Comparison of ENCODE assay signal across 30 mouse cellular contexts in genomic region chr16:29559667-29560066, GRCm38 (mm10). TPM values are rescaled to one million over a fixed set of nuclear protein-coding genes. Genes with fewer than 3 reads are reported as not detected.
"Had no signal": no experiment of that assay in that cellular context is flagged by ENCODE, and none has a peak within 500 bp of the region (broad histone marks: within the 10 kb centered on the region; RNA-seq: fewer than 3 reads in every experiment).

No protein-coding gene starts in this region.

- DNase-seq: gastrocnemius, postnatal 14 days; gastrocnemius, postnatal 36 days; heart, adult 11 months; heart, adult 2 months; kidney, adult 8-10 months; kidney, postnatal 10 days; kidney, postnatal 25 days; kidney, postnatal 4 days; layer of hippocampus, adult 9-11 months; layer of hippocampus, postnatal 36 days; left cerebral cortex, postnatal 4 days had no signal

- H3K4me1 ChIP-seq: heart, embryonic 13.5 days; heart, embryonic 15.5 days; hindbrain, embryonic 10.5 days; intestine, embryonic 15.5 days; limb, embryonic 13.5 days; limb, embryonic 15.5 days; liver, embryonic 12.5 days had no signal

- H3K9ac ChIP-seq: heart, embryonic 15.5 days; hindbrain, embryonic 12.5 days; hindbrain, embryonic 14.5 days; intestine, embryonic 15.5 days; limb, embryonic 13.5 days; limb, embryonic 15.5 days; liver, embryonic 12.5 days had no signal

- H3K4me3 ChIP-seq: hindbrain, embryonic 10.5 days; hindbrain, embryonic 12.5 days; intestine, embryonic 15.5 days; limb, embryonic 13.5 days; limb, embryonic 15.5 days; liver, embryonic 12.5 days had no signal

- H3K27ac ChIP-seq: heart, adult 2 months; heart, embryonic 13.5 days; heart, embryonic 15.5 days; hindbrain, embryonic 10.5 days; hindbrain, embryonic 12.5 days; hindbrain, embryonic 14.5 days; intestine, embryonic 15.5 days; limb, embryonic 13.5 days; limb, embryonic 15.5 days; liver, embryonic 12.5 days had no signal

- H3K9me3 ChIP-seq: heart, embryonic 13.5 days; heart, embryonic 15.5 days; hindbrain, embryonic 10.5 days; hindbrain, embryonic 12.5 days; intestine, embryonic 15.5 days; limb, embryonic 13.5 days; limb, embryonic 15.5 days; liver, embryonic 12.5 days had no signal

- H3K36me3 ChIP-seq: heart, embryonic 13.5 days; heart, embryonic 15.5 days; hindbrain, embryonic 10.5 days; hindbrain, embryonic 12.5 days; intestine, embryonic 15.5 days; limb, embryonic 13.5 days; limb, embryonic 15.5 days; liver, embryonic 12.5 days had no signal

- H3K27me3 ChIP-seq: heart, embryonic 15.5 days; intestine, embryonic 15.5 days; liver, embryonic 12.5 days had no signal

RNA-seq across cellular contexts. Expression of gene Atp13a4, which starts 15.0 kb away (rescaled TPM):
- total RNA-seq: gastrocnemius, adult 18-20 months; gastrocnemius, adult 8-10 months; gastrocnemius, postnatal 14 days; gastrocnemius, postnatal 36 days; heart, adult 2 months; heart, postnatal 25 days; heart, postnatal 4 days; liver, adult 2 months had no signal
- polyA plus RNA-seq: heart, adult 2 months; heart, embryonic 11.5 days; heart, embryonic 13.5 days; heart, postnatal 0 days; inflammation-experienced regulatory T-cells, adult 6 months; intestine, postnatal 0 days; limb, embryonic 11.5 days; limb, embryonic 13.5 days; liver, adult 2 months; liver, embryonic 12.5 days had no signal
